Mouse (Mus musculus) hindbrain, embryonic 10.5 days (tissue): ENCODE measurements around the gene Slc50a1. TPM values are rescaled to one million over a fixed set of nuclear protein-coding genes. Genes with fewer than 3 reads are reported as not detected.

ENCODE experiments used
- DNase-seq: peaks from one replicate; pipeline ENCODE4 v3.0.0-alpha.2; 2017; ENCODE audit warnings: low spot score
- H3K27ac ChIP-seq: fragments of 300-500 bp; sonication (generic); 2 replicates; pipeline ENCODE4 v1.5.1; 2016; ENCODE audit warnings: mild to moderate bottlenecking, moderate library complexity
- H3K27me3 ChIP-seq: fragments of 300-500 bp; sonication (generic); 2 replicates; pipeline ENCODE4 v1.6.1; 2016; ENCODE audit warnings: mild to moderate bottlenecking; ENCODE audit not compliant: poor library complexity, insufficient read depth, severe bottlenecking
- H3K36me3 ChIP-seq: fragments of 300-500 bp; sonication (generic); 2 replicates; pipeline ENCODE4 v1.6.1; 2016; ENCODE audit warnings: mild to moderate bottlenecking, moderate library complexity
- H3K4me1 ChIP-seq: fragments of 300-500 bp; sonication (generic); replicated peaks from 2 replicates; pipeline ENCODE4 v1.6.1; 2016; ENCODE audit warnings: mild to moderate bottlenecking
- H3K4me3 ChIP-seq: fragments of 300-500 bp; sonication (generic); 2 replicates; pipeline ENCODE4 v1.5.1; 2016; ENCODE audit warnings: mild to moderate bottlenecking, moderate library complexity
- H3K9me3 ChIP-seq: fragments of 300-500 bp; sonication (generic); 2 replicates; pipeline ENCODE4 v1.6.1; 2016; ENCODE audit warnings: mild to moderate bottlenecking, moderate library complexity
- WGBS: fragments of 180-500 bp; shearing (Covaris S2); methylation state at CpG from one replicate; pipeline ENCODE4 v1.1.7; 2016; 5-methylcytosine and 5-hydroxymethylcytosine counted together
- polyA plus RNA-seq: library from polyadenylated mRNA; unstranded; fragments of >200 nt; fragmentation: Nextera tagmentation; extraction: Ambion mirVana; gene quantifications from 2 replicates; pipeline ENCODE4 v1.2.1, GENCODE M21; 2016

The Slc50a1 gene
- polyA plus RNA-seq, 1 experiment from 2014 or later = 36.8 TPM

GRCm38 (mm10) chr3:89305551-89306325, 35.4 kb upstream of the Slc50a1 start:
- H3K4me3 ChIP-seq = no peak overlapping the region

GRCm38 (mm10) chr3:89305105-89305504, 34.7 kb upstream of the Slc50a1 start:
- Histone ChIP-seq H3K4me3 (no peak overlapping the region), H3K27ac (no peak overlapping the region), H3K36me3 (no peaks in the 10 kb centered on the region), H3K27me3 (peaks cover 15% of the 10 kb centered on the region; the same call in 1 of the 2 replicates), H3K9me3 (no peaks in the 10 kb centered on the region), H3K4me1 (peaks cover 27% of the 10 kb centered on the region)
- WGBS = 66% methylated on average over 4 of the region's 4 CpGs
- DNase-seq = no peak

More at GRCm38 (mm10) chr3:89305551-89306325, 35.4 kb upstream of the Slc50a1 start:
- H3K4me1 ChIP-seq = peaks cover 27% of the 10 kb centered on the region
- no peaks in the 10 kb centered on the region for H3K36me3 ChIP-seq
- no peaks in the 10 kb centered on the region for H3K9me3 ChIP-seq
- peaks cover 12% of the 10 kb centered on the region; the same call in 1 of the 2 replicates for H3K27me3 ChIP-seq
- 66% methylated on average over 8 of the region's 8 CpGs for WGBS
- DNase-seq = no peak
- no peak overlapping the region for H3K27ac ChIP-seq

GRCm38 (mm10) chr3:89304440-89304839, 34.1 kb upstream of the Slc50a1 start:
- H3K4me1 ChIP-seq = peaks cover 34% of the 10 kb centered on the region
- no peaks in the 10 kb centered on the region for H3K36me3 ChIP-seq
- H3K27ac ChIP-seq = no peak overlapping the region
- H3K9me3 ChIP-seq = no peaks in the 10 kb centered on the region
- H3K4me3 ChIP-seq = no peak overlapping the region
- no peak for DNase-seq
- H3K27me3 ChIP-seq = peaks cover 21% of the 10 kb centered on the region; the same call in 1 of the 2 replicates
- WGBS = 62% methylated on average over 6 of the region's 6 CpGs

GRCm38 (mm10) chr3:89300514-89300913, 30.1 kb upstream of the Slc50a1 start:
- no peaks in the 10 kb centered on the region for H3K9me3 ChIP-seq
- DNase-seq = no peak
- peaks cover 22% of the 10 kb centered on the region for H3K4me1 ChIP-seq
- peaks cover 27% of the 10 kb centered on the region for H3K27me3 ChIP-seq
- no peak overlapping the region for H3K4me3 ChIP-seq
- no peak overlapping the region for H3K27ac ChIP-seq
- 64% methylated on average over 2 of the region's 2 CpGs for WGBS
- H3K36me3 ChIP-seq = no peaks in the 10 kb centered on the region

GRCm38 (mm10) chr3:89300071-89300470, 29.7 kb upstream of the Slc50a1 start:
- 73% methylated on average over 1 of the region's 1 CpGs for WGBS
- no peaks in the 10 kb centered on the region for H3K9me3 ChIP-seq
- H3K27ac ChIP-seq = no peak overlapping the region
- peak overlapping the region; percentile 41 for H3K4me3 ChIP-seq
- H3K4me1 ChIP-seq = peaks cover 18% of the 10 kb centered on the region
- peaks cover 27% of the 10 kb centered on the region for H3K27me3 ChIP-seq
- no peak for DNase-seq
- no peaks in the 10 kb centered on the region for H3K36me3 ChIP-seq

- DNase-seq = peak; percentile 49
- H3K9me3 ChIP-seq = no peaks in the 10 kb centered on the region
- peaks cover 12% of the 10 kb centered on the region for H3K4me1 ChIP-seq
- H3K27ac ChIP-seq = peak overlapping the region; percentile 62
- H3K36me3 ChIP-seq = no peaks in the 10 kb centered on the region
- H3K4me3 ChIP-seq = peak overlapping the region; percentile 41
- peaks cover 25% of the 10 kb centered on the region for H3K27me3 ChIP-seq
- 5% methylated on average over 14 of the region's 14 CpGs for WGBS
Observed at GRCm38 (mm10) chr3:89299499-89299898, 29.1 kb upstream of the Slc50a1 start.

GRCm38 (mm10) chr3:89298908-89299307, 28.5 kb upstream of the Slc50a1 start:
- Histone ChIP-seq H3K27ac (no peak overlapping the region), H3K9me3 (no peaks in the 10 kb centered on the region), H3K4me1 (peaks cover 10% of the 10 kb centered on the region), H3K4me3 (no peak overlapping the region), H3K36me3 (no peaks in the 10 kb centered on the region), H3K27me3 (peaks cover 23% of the 10 kb centered on the region)
- 87% methylated on average over 6 of the region's 6 CpGs for WGBS
- DNase-seq = no peak

GRCm38 (mm10) chr3:89296761-89297396, 26.5 kb upstream of the Slc50a1 start:
- DNase-seq = no peak
- no peak overlapping the region for H3K27ac ChIP-seq
- H3K9me3 ChIP-seq = no peaks in the 10 kb centered on the region
- H3K27me3 ChIP-seq = peaks cover 20% of the 10 kb centered on the region
- peaks cover 10% of the 10 kb centered on the region for H3K4me1 ChIP-seq
- no peak overlapping the region for H3K4me3 ChIP-seq
- H3K36me3 ChIP-seq = no peaks in the 10 kb centered on the region
- 89% methylated on average over 11 of the region's 11 CpGs for whole genome bisulfite sequencing

GRCm38 (mm10) chr3:89295685-89296230, 25.4 kb upstream of the Slc50a1 start:
- peaks cover 20% of the 10 kb centered on the region for H3K27me3 ChIP-seq
- DNase-seq = no peak
- 83% methylated on average over 8 of the region's 8 CpGs for WGBS
- no peaks in the 10 kb centered on the region for H3K36me3 ChIP-seq
- H3K9me3 ChIP-seq = no peaks in the 10 kb centered on the region
- no peak overlapping the region for H3K4me3 ChIP-seq
- H3K4me1 ChIP-seq = peaks cover 10% of the 10 kb centered on the region
- no peak overlapping the region for H3K27ac ChIP-seq

- no peak for DNase-seq
- peaks cover 2% of the 10 kb centered on the region; the same call in 1 of the 2 replicates for H3K4me1 ChIP-seq
- H3K4me3 ChIP-seq = no peak overlapping the region
- peaks cover 9% of the 10 kb centered on the region for H3K27me3 ChIP-seq
- H3K27ac ChIP-seq = no peak overlapping the region
- 88% methylated on average over 5 of the region's 5 CpGs for WGBS
- H3K9me3 ChIP-seq = no peaks in the 10 kb centered on the region
- no peaks in the 10 kb centered on the region for H3K36me3 ChIP-seq
Observed at GRCm38 (mm10) chr3:89294195-89294594, 23.8 kb upstream of the Slc50a1 start.

GRCm38 (mm10) chr3:89293247-89293918, 23.0 kb upstream of the Slc50a1 start:
- no peaks in the 10 kb centered on the region for H3K36me3 ChIP-seq
- DNase-seq = no peak
- 92% methylated on average over 11 of the region's 11 CpGs for WGBS
- peaks cover under 1% of the 10 kb centered on the region; the same call in 1 of the 2 replicates for H3K27me3 ChIP-seq
- H3K4me3 ChIP-seq = no peak overlapping the region
- H3K4me1 ChIP-seq = peaks cover 9% of the 10 kb centered on the region
- no peaks in the 10 kb centered on the region for H3K9me3 ChIP-seq
- no peak overlapping the region for H3K27ac ChIP-seq

- Histone ChIP-seq H3K27ac (no peak overlapping the region), H3K27me3 (no peaks in the 10 kb centered on the region), H3K4me1 (peaks cover 11% of the 10 kb centered on the region), H3K4me3 (no peak overlapping the region), H3K9me3 (no peaks in the 10 kb centered on the region), H3K36me3 (no peaks in the 10 kb centered on the region)
- DNase-seq = no peak
- 80% methylated on average over 5 of the region's 5 CpGs for WGBS
Observed at GRCm38 (mm10) chr3:89292303-89292702, 21.9 kb upstream of the Slc50a1 start.
